Mouse (Mus musculus): Measurements from ENCODE around the gene Phospho1.

DNA sequence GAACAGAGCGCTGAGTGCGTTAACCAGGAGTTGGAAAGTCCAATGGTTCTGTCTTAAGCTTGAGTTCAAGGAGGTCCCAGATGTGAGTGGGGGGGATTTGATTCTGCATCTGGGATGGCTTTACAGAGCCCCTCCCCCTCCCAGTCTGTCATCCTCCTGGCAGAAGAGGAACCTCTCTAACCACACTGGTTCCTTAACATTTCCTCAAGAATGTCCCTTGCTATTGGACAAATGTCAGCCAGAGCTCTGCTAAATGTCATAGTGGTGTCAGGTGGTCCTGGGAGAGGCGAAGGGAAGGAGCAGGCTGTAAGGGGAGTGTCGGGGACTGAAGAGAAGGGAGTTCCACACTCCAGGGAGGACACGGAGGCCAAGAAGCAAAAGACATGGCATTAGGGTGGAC is 18.7 kb downstream of the Phospho1 start:
- TF ChIP-seq REST (IDR thresholded peaks at IDR 0.05; ENCODE audit: insufficient read depth, insufficient read length) (no peak), CEBPB (IDR thresholded peaks at IDR 0.05; ENCODE audit: insufficient read depth, poor library complexity, severe bottlenecking) (no peak), TCF12 (IDR thresholded peaks at IDR 0.05; ENCODE audit: insufficient read depth, poor library complexity, severe bottlenecking) (no peak), E2F4 (IDR thresholded peaks at IDR 0.05; ENCODE audit: insufficient read depth) (no peak), USF1 (IDR thresholded peaks at IDR 0.05; ENCODE audit: low read depth) (no peak), POLR2A (IDR thresholded peaks at IDR 0.05; ENCODE audit: insufficient read length, low read depth) (no peak), MAX (IDR thresholded peaks at IDR 0.05; ENCODE audit: low read depth) (no peak), TCF3 (IDR thresholded peaks at IDR 0.05; ENCODE audit: insufficient read length, low read depth) (no peak), MYOD1 (IDR thresholded peaks at IDR 0.05; ENCODE audit: control insufficient read depth in 1 of 3, insufficient read length in 2 of 3, low read depth in 2 of 3) (no peak), MYOG (IDR thresholded peaks at IDR 0.05; ENCODE audit: control insufficient read depth in 1 of 3, insufficient read depth in 1 of 3, insufficient read length in 2 of 3, low read depth in 2 of 3) (no peak), POLR2AphosphoS2 (IDR thresholded peaks at IDR 0.05; ENCODE audit: insufficient read length, low read depth) (no peak), SRF (IDR thresholded peaks at IDR 0.05; ENCODE audit: control insufficient read depth, insufficient read length, low read depth) (no peak)
